ENCODE assay signal across 8 mouse cellular contexts in genomic region chr12:112722240-112723027, GRCm38 (mm10). TPM values are rescaled to one million over a fixed set of nuclear protein-coding genes. Genes with fewer than 3 reads are reported as not detected.
DNase-seq lines count a peak whose midpoint lies in the region; ATAC-seq lines count a peak whose summit lies in the region.

No protein-coding gene starts in this region.

- DNase-seq in 416B (ENCODE audit: low read depth), result peak; percentile 29
- peak; percentile 39 for DNase-seq in R1 (ENCODE audit: low read depth, low spot score)
- DNase-seq in embryo, embryonic 10 days (ENCODE audit: low spot score), result peak; percentile 32
- peak; percentile 74 for DNase-seq in lung, postnatal 36 days
- DNase-seq in right cerebral cortex, adult 2 months (ENCODE audit: low spot score in 2 of 2), result peak; percentile 60 to 64
- DNase-seq in spleen, postnatal 4 days (ENCODE audit: low spot score in 2 of 2), result no peak

- peaks cover 50% of the 10 kb centered on the region for H3K27me3 ChIP-seq in heart, embryonic 13.5 days (replicated peaks)
- H3K27me3 ChIP-seq in kidney, embryonic 16.5 days (ENCODE audit: insufficient read depth, low read length), result no peaks in the 10 kb centered on the region

- peak overlapping the region; percentile 98 for H3K4me2 ChIP-seq in heart, embryonic 13.5 days
- peak overlapping the region; percentile 87 for H3K4me2 ChIP-seq in kidney, embryonic 16.5 days (replicated peaks; ENCODE audit: low read depth, low read length)

- no peaks in the 10 kb centered on the region for H3K36me3 ChIP-seq in heart, embryonic 13.5 days
- peaks cover 6% of the 10 kb centered on the region; the same call in 1 of the 2 replicates for H3K36me3 ChIP-seq in kidney, embryonic 16.5 days (ENCODE audit: insufficient read depth, low read length)

- H3K4me3 ChIP-seq in heart, embryonic 13.5 days, result peak overlapping the region; percentile 82
- H3K4me3 ChIP-seq in kidney, embryonic 16.5 days (ENCODE audit: low read length), result peak overlapping the region; percentile 79

- H3K4me1 ChIP-seq in heart, embryonic 13.5 days, result peaks cover 24% of the 10 kb centered on the region
- peaks cover 34% of the 10 kb centered on the region for H3K4me1 ChIP-seq in kidney, embryonic 16.5 days (ENCODE audit: insufficient read depth, low read length)

- no peaks in the 10 kb centered on the region for H3K9me3 ChIP-seq in heart, embryonic 13.5 days
- H3K9me3 ChIP-seq in kidney, embryonic 16.5 days (ENCODE audit: low read length), result no peaks in the 10 kb centered on the region

- H3K27ac ChIP-seq in heart, embryonic 13.5 days (replicated peaks), result no peak overlapping the region; the same call in 1 of the 2 replicates
- peak overlapping the region; percentile 95 for H3K27ac ChIP-seq in kidney, embryonic 16.5 days (ENCODE audit: low read length)

- ATAC-seq in heart, embryonic 13.5 days (ENCODE audit: extremely low read depth, insufficient number of reproducible peaks, low FRiP score, low TSS enrichment), result peak; percentile 10; the same call in 1 of the 2 replicates
- peak; percentile 49 for ATAC-seq in kidney, embryonic 16.5 days (ENCODE audit: low FRiP score, low TSS enrichment)

- peak overlapping the region; percentile 90 for H3K9ac ChIP-seq in heart, embryonic 13.5 days
- peak overlapping the region; percentile 86 for H3K9ac ChIP-seq in kidney, embryonic 16.5 days (replicated peaks; ENCODE audit: low read length)

- under 1% methylated on average over 71 of the region's 75 CpGs for WGBS in heart, embryonic 13.5 days
- WGBS in kidney, embryonic 16.5 days, result under 1% methylated on average over 58 of the region's 75 CpGs

RNA-seq across cellular contexts. Expression of gene Cep170b, which starts 2.2 kb away (rescaled TPM):
- 4.0 and 4.3 TPM in 2 replicates for polyA plus RNA-seq in heart, embryonic 13.5 days (2015; fragmentation: Nextera tagmentation; extraction: Ambion mirVana)
- 15.7 and 17.5 TPM in 2 replicates for polyA plus RNA-seq in kidney, embryonic 16.5 days (2015; fragmentation: Nextera tagmentation; extraction: Ambion mirVana)

RNA-seq across cellular contexts. Expression of gene Pld4, which starts 38.0 kb away (rescaled TPM):
- 5.5 and 7.0 TPM in 2 replicates for polyA plus RNA-seq in heart, embryonic 13.5 days (2015; fragmentation: Nextera tagmentation; extraction: Ambion mirVana)
- 7.3 and 7.4 TPM in 2 replicates for polyA plus RNA-seq in kidney, embryonic 16.5 days (2015; fragmentation: Nextera tagmentation; extraction: Ambion mirVana)

RNA-seq across cellular contexts. Expression of gene Zbtb42, which starts 43.8 kb away (rescaled TPM):
- polyA plus RNA-seq in heart, embryonic 13.5 days (2015; fragmentation: Nextera tagmentation; extraction: Ambion mirVana), result 5.8 and 6.2 TPM in 2 replicates
- polyA plus RNA-seq in kidney, embryonic 16.5 days (2015; fragmentation: Nextera tagmentation; extraction: Ambion mirVana), result 6.4 and 7.0 TPM in 2 replicates

RNA-seq across cellular contexts. Expression of gene Akt1, which starts 47.8 kb away (rescaled TPM):
- polyA plus RNA-seq in heart, embryonic 13.5 days (2015; fragmentation: Nextera tagmentation; extraction: Ambion mirVana), result 59.2 and 66.6 TPM in 2 replicates
- polyA plus RNA-seq in kidney, embryonic 16.5 days (2015; fragmentation: Nextera tagmentation; extraction: Ambion mirVana), result 49.5 TPM in 2 replicates

Comparison
In these comparisons a context has a peak if more than half of its experiments do, and no peak if none do; other contexts are left out.
1. DNase-seq: peak in 416B (single experiment), R1 (single experiment), embryo, embryonic 10 days (single experiment), lung, postnatal 36 days (single experiment) and right cerebral cortex, adult 2 months (2 of 2); none in spleen, postnatal 4 days (0 of 2).